Mouse (Mus musculus): ENCODE measurements around the gene Olfr222. TPM values are rescaled to one million over a fixed set of nuclear protein-coding genes. Genes with fewer than 3 reads are reported as not detected.

Olfr222 gene
- polyA plus RNA-seq, 2 experiments: not detected

DNA sequence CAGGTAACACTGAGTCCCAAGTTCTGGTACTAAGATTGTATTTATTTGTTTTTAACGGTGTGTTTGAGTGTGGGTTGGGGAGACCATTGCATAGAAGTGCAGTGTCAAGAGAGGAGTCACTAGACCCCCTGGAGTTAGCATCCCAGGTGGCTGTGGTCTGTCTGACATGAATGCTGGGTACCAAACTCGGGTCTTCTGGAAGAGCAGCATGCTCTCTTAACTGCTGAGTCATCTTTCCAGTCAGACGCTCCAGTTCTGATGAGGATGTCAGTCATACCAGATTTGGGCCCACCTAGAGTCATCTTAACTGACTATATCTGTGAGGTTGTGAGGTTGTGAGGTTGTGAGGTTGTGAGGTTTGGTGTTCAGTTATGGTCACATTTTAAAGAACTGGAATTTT, 15.1 kb downstream of the Olfr222 start:
- H3K4me2 ChIP-seq (replicated peaks; ENCODE audit: low read depth, low read length, severe bottlenecking): no peak overlapping the region
- H3K4me3 ChIP-seq (replicated peaks; ENCODE audit: low read length): no peak overlapping the region
- TF ChIP-seq POLR2A (IDR thresholded peaks at IDR 0.05; ENCODE audit: borderline replicate concordance, extremely low read depth, insufficient read depth, insufficient read length): no peak
- H3K9ac ChIP-seq (ENCODE audit: low read depth, low read length, severe bottlenecking): no peak overlapping the region
- no peaks in the 10 kb centered on the region for H3K27me3 ChIP-seq (ENCODE audit: control insufficient read depth, insufficient read depth, low read length)
- WGBS: 58% methylated on average over 3 of the region's 3 CpGs
- no peaks in the 10 kb centered on the region for H3K9me3 ChIP-seq (ENCODE audit: control insufficient read depth, low read length)
- no peaks in the 10 kb centered on the region for H3K36me3 ChIP-seq (ENCODE audit: control insufficient read depth, insufficient read depth, low read length)
- H3K4me1 ChIP-seq (ENCODE audit: control insufficient read depth, insufficient read depth, low read length): no peaks in the 10 kb centered on the region
- no peak for DNase-seq (ENCODE audit: low spot score)
- H3K27ac ChIP-seq (replicated peaks; ENCODE audit: low read depth, low read length): no peak overlapping the region
- ATAC-seq (ENCODE audit: low FRiP score, low read depth): no peak

DNA sequence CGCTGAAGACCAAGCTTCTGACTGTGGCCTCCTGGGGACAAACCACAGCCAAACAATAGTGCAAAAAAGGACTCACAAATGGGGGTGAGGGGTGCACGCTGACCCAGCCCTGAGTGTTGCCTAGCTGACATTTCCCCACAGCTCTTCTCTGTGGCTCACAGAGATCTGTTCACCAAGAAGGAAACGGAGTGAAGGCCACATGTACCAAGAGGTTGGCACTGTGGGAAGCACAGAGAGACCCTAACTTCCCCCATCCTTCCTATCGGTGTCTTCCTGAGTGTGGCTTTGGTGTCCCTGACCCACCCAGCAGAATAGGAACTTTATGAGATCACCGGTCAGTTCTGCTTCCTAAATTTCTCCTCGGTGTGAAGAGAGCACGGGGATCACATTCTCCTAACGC, 21.5 kb downstream of the Olfr222 start:
- no peaks in the 10 kb centered on the region for H3K9me3 ChIP-seq (ENCODE audit: control insufficient read depth, low read length)
- 81% methylated on average over 8 of the region's 8 CpGs for WGBS
- no peak overlapping the region for H3K27ac ChIP-seq (replicated peaks; ENCODE audit: low read depth, low read length)
- ATAC-seq (ENCODE audit: low FRiP score, low read depth): no peak
- H3K4me1 ChIP-seq (ENCODE audit: control insufficient read depth, insufficient read depth, low read length): no peaks in the 10 kb centered on the region
- no peaks in the 10 kb centered on the region for H3K27me3 ChIP-seq (ENCODE audit: control insufficient read depth, insufficient read depth, low read length)
- H3K36me3 ChIP-seq (ENCODE audit: control insufficient read depth, insufficient read depth, low read length): no peaks in the 10 kb centered on the region
- no peak for DNase-seq (ENCODE audit: low spot score)
- no peak overlapping the region for H3K4me3 ChIP-seq (replicated peaks; ENCODE audit: low read length)
- H3K4me2 ChIP-seq (replicated peaks; ENCODE audit: low read depth, low read length, severe bottlenecking): no peak overlapping the region
- no peak for TF ChIP-seq POLR2A (IDR thresholded peaks at IDR 0.05; ENCODE audit: borderline replicate concordance, extremely low read depth, insufficient read depth, insufficient read length)
- no peak overlapping the region for H3K9ac ChIP-seq (ENCODE audit: low read depth, low read length, severe bottlenecking)

DNA sequence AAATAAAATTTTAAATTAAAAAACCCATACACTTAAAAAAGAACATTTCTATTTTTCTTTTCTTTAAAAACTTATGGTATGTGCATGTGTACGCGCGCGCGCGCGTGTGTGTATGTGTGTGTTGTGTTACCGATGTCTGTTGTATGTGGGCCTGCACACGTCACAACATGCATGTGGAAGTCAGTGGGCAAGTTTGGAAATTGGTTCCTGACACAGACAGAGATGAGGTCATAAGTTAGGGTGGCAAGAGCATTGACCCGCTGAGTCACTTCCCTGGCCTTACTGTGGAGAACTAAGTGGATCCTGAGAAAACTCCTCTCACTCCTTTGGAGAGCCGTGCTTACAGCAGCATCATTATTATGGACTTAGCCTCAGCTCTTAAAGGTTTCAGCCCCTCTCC, 21.9 kb downstream of the Olfr222 start:
- no peaks in the 10 kb centered on the region for H3K4me1 ChIP-seq (ENCODE audit: control insufficient read depth, insufficient read depth, low read length)
- no peak for ATAC-seq (ENCODE audit: low FRiP score, low read depth)
- DNase-seq (ENCODE audit: low spot score): no peak
- 92% methylated on average over 11 of the region's 11 CpGs for WGBS
- H3K9me3 ChIP-seq (ENCODE audit: control insufficient read depth, low read length): no peaks in the 10 kb centered on the region
- no peaks in the 10 kb centered on the region for H3K27me3 ChIP-seq (ENCODE audit: control insufficient read depth, insufficient read depth, low read length)
- H3K4me3 ChIP-seq (replicated peaks; ENCODE audit: low read length): no peak overlapping the region
- H3K9ac ChIP-seq (ENCODE audit: low read depth, low read length, severe bottlenecking): no peak overlapping the region
- no peak overlapping the region for H3K27ac ChIP-seq (replicated peaks; ENCODE audit: low read depth, low read length)
- no peaks in the 10 kb centered on the region for H3K36me3 ChIP-seq (ENCODE audit: control insufficient read depth, insufficient read depth, low read length)
- no peak for TF ChIP-seq POLR2A (IDR thresholded peaks at IDR 0.05; ENCODE audit: borderline replicate concordance, extremely low read depth, insufficient read depth, insufficient read length)
- H3K4me2 ChIP-seq (replicated peaks; ENCODE audit: low read depth, low read length, severe bottlenecking): no peak overlapping the region

DNA sequence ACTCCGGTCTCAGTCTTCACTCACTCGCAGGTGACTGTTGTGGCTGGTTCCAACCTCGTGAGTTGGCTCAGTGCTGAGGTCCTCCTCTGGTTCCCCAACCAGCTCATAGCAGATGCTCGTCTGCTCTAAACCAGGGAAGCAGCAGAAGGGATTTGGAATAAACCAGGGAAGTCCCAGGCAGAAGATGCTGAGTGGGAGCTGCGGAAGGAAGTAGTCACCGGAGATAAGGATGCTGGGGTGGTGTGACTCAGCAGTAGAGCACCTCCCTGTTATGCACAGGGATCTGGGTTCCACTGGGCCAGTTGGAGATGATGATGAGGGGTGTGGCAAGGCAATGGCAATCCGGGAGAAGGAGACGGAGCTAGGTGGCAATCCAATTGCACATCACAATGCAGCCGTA, 32.0 kb downstream of the Olfr222 start:
- DNase-seq (ENCODE audit: low spot score): no peak
- Histone ChIP-seq H3K4me2 (replicated peaks; ENCODE audit: low read depth, low read length, severe bottlenecking) (no peak overlapping the region), H3K27me3 (ENCODE audit: control insufficient read depth, insufficient read depth, low read length) (no peaks in the 10 kb centered on the region), H3K9me3 (ENCODE audit: control insufficient read depth, low read length) (no peaks in the 10 kb centered on the region), H3K36me3 (ENCODE audit: control insufficient read depth, insufficient read depth, low read length) (no peaks in the 10 kb centered on the region), H3K9ac (ENCODE audit: low read depth, low read length, severe bottlenecking) (no peak overlapping the region), H3K4me3 (replicated peaks; ENCODE audit: low read length) (no peak overlapping the region), H3K27ac (replicated peaks; ENCODE audit: low read depth, low read length) (no peak overlapping the region), H3K4me1 (ENCODE audit: control insufficient read depth, insufficient read depth, low read length) (no peaks in the 10 kb centered on the region)
- TF ChIP-seq POLR2A (IDR thresholded peaks at IDR 0.05; ENCODE audit: borderline replicate concordance, extremely low read depth, insufficient read depth, insufficient read length): no peak
- WGBS: 86% methylated on average over 9 of the region's 9 CpGs
- no peak for ATAC-seq (ENCODE audit: low FRiP score, low read depth)

DNA sequence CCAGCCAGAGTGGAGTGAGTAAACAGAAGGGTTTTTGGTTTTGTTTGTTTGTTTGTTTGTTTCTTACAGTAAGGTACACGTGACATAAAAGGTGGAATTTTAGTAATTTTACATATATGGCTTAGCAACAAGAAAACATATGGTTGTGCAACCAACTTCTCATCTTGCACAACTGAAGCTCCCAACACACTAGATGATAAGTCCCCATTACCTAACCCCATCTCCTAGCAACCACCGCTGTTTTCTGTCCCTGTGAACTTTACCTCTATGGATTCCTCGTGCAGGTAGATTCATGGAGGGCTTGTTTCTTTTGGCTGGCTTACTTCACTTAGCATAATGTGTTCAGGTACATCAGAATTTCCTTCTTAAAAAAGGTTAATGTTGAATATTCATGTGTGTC, 32.7 kb downstream of the Olfr222 start:
- no peak overlapping the region for H3K4me3 ChIP-seq (replicated peaks; ENCODE audit: low read length)
- ATAC-seq (ENCODE audit: low FRiP score, low read depth) (no peak), DNase-seq (ENCODE audit: low spot score) (no peak)
- no peak overlapping the region for H3K27ac ChIP-seq (replicated peaks; ENCODE audit: low read depth, low read length)
- TF ChIP-seq POLR2A (IDR thresholded peaks at IDR 0.05; ENCODE audit: borderline replicate concordance, extremely low read depth, insufficient read depth, insufficient read length): no peak
- no peak overlapping the region for H3K4me2 ChIP-seq (replicated peaks; ENCODE audit: low read depth, low read length, severe bottlenecking)
- no peaks in the 10 kb centered on the region for H3K36me3 ChIP-seq (ENCODE audit: control insufficient read depth, insufficient read depth, low read length)
- 83% methylated on average over 3 of the region's 3 CpGs for WGBS
- no peaks in the 10 kb centered on the region for H3K9me3 ChIP-seq (ENCODE audit: control insufficient read depth, low read length)
- H3K9ac ChIP-seq (ENCODE audit: low read depth, low read length, severe bottlenecking): no peak overlapping the region
- no peaks in the 10 kb centered on the region for H3K27me3 ChIP-seq (ENCODE audit: control insufficient read depth, insufficient read depth, low read length)
- peaks cover 3% of the 10 kb centered on the region; the same call in 1 of the 2 replicates for H3K4me1 ChIP-seq (ENCODE audit: control insufficient read depth, insufficient read depth, low read length)

DNA sequence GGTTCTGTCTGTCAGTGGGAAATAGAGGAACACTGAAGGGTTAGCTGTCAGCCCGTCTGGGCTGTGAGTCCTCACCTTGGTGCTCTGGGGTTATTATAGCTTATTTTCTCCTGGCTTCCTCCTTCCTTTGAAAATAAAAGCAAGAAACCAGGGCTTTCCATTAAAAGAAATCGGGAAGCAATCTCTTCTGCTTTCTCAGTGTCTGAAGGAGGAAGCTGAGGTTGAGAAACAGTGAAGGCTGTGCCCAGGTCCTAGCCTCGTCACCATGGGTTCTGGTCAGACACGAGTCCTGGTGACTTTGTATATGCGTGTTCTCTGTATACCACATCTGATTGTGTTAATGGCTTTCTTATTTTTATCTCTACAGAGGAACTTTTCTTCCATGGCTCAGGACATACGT, 33.6 kb downstream of the Olfr222 start:
- H3K36me3 ChIP-seq (ENCODE audit: control insufficient read depth, insufficient read depth, low read length): no peaks in the 10 kb centered on the region
- DNase-seq (ENCODE audit: low spot score): no peak
- H3K27ac ChIP-seq (replicated peaks; ENCODE audit: low read depth, low read length): no peak overlapping the region
- H3K4me2 ChIP-seq (replicated peaks; ENCODE audit: low read depth, low read length, severe bottlenecking): no peak overlapping the region
- ATAC-seq (ENCODE audit: low FRiP score, low read depth): no peak
- WGBS: 83% methylated on average over 6 of the region's 6 CpGs
- no peaks in the 10 kb centered on the region for H3K9me3 ChIP-seq (ENCODE audit: control insufficient read depth, low read length)
- H3K4me3 ChIP-seq (replicated peaks; ENCODE audit: low read length): no peak overlapping the region
- no peaks in the 10 kb centered on the region for H3K27me3 ChIP-seq (ENCODE audit: control insufficient read depth, insufficient read depth, low read length)
- H3K4me1 ChIP-seq (ENCODE audit: control insufficient read depth, insufficient read depth, low read length): peaks cover 10% of the 10 kb centered on the region
- no peak for TF ChIP-seq POLR2A (IDR thresholded peaks at IDR 0.05; ENCODE audit: borderline replicate concordance, extremely low read depth, insufficient read depth, insufficient read length)
- H3K9ac ChIP-seq (ENCODE audit: low read depth, low read length, severe bottlenecking): no peak overlapping the region
